Mouse (Mus musculus) left cerebral cortex, adult 2 months (tissue): Measurements from ENCODE around the gene Crtc3. TPM values are rescaled to one million over a fixed set of nuclear protein-coding genes. Genes with fewer than 3 reads are reported as not detected.
A peak's percentile ranks its signal among the peaks of the same experiment; 100 is the strongest.

Source experiments
- DNase-seq, 2 experiments: peaks; one replicate each; pipeline ENCODE4 v3.0.0; 2021 to 2022; ENCODE audit warnings: low spot score in 2 of 2, mixed read lengths in 1 of 2; ENCODE audit errors: extremely low spot score in 1 of 2
- H3K27ac ChIP-seq: fragments of 200-600 bp; 2 replicates; pipeline ENCODE4 v1.8.1; 2022
- H3K4me3 ChIP-seq: fragments of 200-600 bp; 2 replicates; pipeline ENCODE4 v1.8.1; 2022
- CTCF ChIP-seq: fragments of 200-600 bp; IDR thresholded peaks from 2 replicates; pipeline ENCODE4 v1.8.1; 2022; ENCODE audit warnings: antibody characterized with exemption, mild to moderate bottlenecking, moderate library complexity
- intact Hi-C: fragments of 180-260 bp; cut with DNase I; formaldehyde crosslinking; loops from one replicate; pipeline ENCODE4 v1.15.1; 2025
- total RNA-seq, 2 experiments: library from RNA; stranded (reverse); gene quantifications; 2 replicates each; pipeline ENCODE4 v1.2.3; 2021

Crtc3 gene
- total RNA-seq, 2 experiments from 2014 or later: 14.9 to 16.5 TPM

DNA sequence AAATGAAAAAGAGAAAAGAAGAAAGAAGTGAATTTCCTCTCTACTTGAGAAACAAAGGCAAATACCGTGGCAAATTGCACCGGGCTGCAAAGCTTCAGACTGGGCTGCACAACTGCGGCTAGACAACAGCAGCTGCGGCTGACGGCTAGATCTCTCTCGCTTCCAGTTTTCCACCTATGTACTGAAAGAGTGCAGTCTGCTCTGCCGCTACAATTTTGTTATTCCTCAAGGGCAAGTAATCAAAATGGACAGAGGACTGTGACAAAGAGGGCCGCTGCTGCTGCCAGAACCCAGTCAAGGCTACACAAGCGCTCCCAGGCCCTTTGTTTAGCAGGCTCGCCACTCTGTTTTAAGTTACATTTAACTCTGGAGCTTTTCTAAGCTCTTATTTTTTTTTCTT lies 35.6 kb downstream of the Crtc3 start:
- no peak for TF ChIP-seq CTCF
- intact Hi-C loops: no loop called here
- no peak for DNase-seq
- Histone ChIP-seq H3K27ac (peak overlapping the region; percentile 44), H3K4me3 (no peak overlapping the region)

DNA sequence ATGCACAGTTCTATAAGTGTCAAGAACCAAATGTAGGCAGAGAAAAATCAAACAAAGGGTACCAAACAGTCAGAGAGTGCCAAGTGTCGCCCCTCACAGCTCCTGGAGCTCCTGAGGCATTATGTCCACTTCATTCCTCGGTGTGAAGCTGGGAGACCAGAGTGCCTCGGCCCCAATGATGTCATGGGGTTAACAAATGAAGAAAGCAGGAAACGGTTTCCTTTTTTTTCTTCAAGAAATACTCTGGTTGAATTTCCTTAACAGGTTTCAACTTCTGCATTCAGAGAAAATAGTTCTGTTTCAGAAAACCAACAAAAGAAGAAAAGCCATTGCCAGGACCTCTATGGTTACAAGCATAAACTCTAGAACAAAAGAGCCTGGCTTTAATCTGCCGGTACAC lies 36.4 kb downstream of the Crtc3 start:
- no peak for DNase-seq
- intact Hi-C loops: no loop called here
- Histone ChIP-seq H3K27ac (no peak overlapping the region; the same call in 1 of the 2 replicates), H3K4me3 (no peak overlapping the region)
- TF ChIP-seq CTCF: no peak

DNA sequence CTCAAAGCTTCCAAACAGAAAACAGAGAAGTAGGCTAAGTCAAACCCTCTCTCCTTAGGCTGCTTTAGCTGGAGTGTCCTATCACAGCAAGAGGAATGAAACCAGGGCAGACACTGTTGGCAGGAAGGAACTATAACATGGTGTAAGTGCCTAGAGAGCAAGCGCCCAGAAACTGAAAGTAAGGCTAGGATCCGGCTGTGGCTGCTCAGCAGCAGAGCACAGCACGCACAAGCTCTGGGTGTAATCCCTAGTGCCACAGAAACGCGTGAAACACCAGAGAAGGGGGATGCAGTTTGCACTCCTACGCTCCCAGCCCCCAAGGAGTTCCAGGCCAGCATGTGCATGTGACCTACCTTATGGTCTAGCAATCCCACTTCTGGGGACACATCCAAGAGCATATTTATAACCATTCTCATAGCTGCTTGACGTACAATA lies 41.2 kb downstream of the Crtc3 start:
- Histone ChIP-seq H3K4me3 (peak overlapping the region; percentile 21; the same call in 1 of the 2 replicates), H3K27ac (peak overlapping the region; percentile 70)
- TF ChIP-seq CTCF: no peak
- intact Hi-C loops: no loop called here
- DNase-seq: peak in 1 of 2 experiments; percentile 22

DNA sequence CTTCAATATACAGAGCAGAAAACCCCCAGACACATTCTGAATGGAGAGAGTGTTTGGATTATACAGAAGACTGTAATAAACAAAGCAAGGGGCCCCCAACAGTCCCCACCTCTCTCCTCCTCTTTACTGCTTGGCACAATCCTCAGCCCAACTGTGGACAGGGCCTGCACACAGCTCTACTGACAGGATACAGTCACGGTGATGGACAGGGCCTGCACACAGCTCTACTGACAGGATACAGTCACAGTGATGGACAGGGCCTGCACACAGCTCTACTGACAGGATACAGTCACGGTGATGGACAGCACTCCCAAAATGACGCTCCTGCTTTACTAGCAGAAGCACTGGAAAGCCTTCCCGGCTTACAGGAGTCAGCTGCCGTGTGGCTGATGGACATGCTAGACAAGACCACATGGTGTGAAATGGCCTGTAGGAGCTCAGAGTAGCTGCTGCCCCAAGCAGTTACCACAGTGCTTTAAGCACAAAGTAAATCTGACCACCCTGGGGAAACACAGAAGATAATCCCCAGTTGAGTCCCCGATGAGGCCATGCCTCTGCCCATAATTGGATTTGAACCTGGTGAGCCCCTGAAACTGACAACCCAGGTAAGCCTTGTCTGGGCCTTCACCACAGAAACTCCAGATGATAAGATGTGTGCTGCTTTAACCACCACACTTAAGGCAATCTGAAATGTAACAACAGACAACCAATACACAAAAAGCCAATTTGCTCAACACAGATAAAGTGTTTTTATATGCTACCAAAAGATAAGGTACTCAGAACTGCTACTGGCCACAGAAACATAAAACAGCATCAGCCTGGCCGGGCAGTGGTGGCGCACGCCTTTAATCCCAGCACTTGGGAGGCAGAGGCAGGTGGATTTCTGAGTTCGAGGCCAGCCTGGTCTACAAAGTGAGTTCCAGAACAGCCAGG lies 42.3 kb downstream of the Crtc3 start:
- Histone ChIP-seq H3K27ac (no peak overlapping the region), H3K4me3 (no peak overlapping the region)
- DNase-seq: no peak
- no peak for TF ChIP-seq CTCF
- intact Hi-C loops: no loop called here

DNA sequence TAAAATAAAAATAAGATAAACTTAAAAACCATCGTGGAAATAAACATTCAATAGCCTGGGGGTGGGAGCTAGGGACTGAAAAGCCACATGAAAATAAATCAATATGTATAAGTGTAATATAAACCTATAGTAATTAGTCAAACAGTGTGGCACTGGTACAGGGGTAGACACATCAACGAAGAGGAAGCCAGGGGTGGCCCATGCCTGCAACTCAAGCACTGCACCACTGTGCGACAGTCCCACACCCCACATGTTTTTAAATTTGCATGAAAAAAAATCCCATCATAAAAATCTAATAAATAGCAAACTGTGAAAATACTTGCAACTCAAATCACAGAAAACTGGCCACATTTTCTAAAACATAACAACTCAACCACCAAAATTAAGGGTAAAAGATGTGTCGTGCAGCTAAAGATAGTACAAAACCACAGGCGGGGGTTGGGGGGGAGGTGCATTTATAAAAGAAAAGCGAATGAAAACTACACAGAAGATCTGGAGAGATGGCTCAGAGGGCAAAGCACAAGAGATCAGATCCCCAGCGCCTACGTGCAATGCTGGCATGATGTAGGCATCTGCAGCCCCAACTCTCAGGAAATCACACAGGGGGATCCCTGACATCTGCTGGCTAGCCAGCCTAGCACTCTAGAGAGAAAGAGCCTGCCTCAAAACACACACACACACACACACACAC lies 45.6 kb downstream of the Crtc3 start:
- Histone ChIP-seq H3K27ac (no peak overlapping the region), H3K4me3 (no peak overlapping the region)
- DNase-seq: no peak
- intact Hi-C loops: no loop called here
- no peak for TF ChIP-seq CTCF

DNA sequence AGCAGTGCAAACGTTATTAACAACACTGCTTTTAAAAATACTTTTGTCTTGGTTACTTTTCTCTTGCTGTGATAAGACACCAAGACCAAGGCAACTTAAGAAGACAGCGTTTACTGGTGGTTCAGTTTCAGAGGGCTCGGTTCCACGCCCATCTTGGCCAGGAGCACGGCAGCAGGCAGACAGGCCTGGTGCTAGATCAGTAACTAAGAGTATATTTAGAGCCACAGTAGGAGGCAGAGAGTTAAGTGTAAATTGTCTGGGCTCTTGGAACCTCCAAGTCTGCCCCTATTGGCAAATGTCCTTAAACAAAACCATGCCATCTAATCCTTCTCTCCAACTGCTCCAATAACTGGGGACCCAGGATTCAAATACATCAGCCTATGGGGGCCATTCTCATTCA lies 46.1 kb downstream of the Crtc3 start:
- H3K27ac ChIP-seq: no peak overlapping the region
- no peak for DNase-seq
- no peak overlapping the region for H3K4me3 ChIP-seq
- intact Hi-C loops: no loop called here
- TF ChIP-seq CTCF: no peak

DNA sequence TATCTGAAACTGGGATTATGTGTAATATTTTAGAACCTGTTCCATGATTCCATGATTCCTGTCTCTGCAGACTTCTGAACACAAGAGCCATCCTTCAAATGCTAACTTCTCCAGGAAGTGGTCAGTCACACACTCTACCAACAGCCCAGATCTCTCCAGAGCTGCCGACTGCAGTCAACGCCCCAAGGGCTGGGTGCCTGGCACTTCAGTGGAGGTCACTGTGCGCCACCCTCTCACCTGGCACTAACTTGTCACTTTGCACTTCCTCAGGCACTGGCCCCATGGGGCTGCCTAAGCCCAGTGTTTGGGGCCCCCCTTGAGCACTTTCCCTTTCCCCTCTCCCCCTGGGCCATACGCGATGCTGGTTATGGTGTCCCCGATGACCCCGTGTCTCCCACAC lies 46.8 kb downstream of the Crtc3 start:
- intact Hi-C loops: no loop called here
- no peak for TF ChIP-seq CTCF
- Histone ChIP-seq H3K4me3 (no peak overlapping the region), H3K27ac (no peak overlapping the region)
- DNase-seq: no peak

DNA sequence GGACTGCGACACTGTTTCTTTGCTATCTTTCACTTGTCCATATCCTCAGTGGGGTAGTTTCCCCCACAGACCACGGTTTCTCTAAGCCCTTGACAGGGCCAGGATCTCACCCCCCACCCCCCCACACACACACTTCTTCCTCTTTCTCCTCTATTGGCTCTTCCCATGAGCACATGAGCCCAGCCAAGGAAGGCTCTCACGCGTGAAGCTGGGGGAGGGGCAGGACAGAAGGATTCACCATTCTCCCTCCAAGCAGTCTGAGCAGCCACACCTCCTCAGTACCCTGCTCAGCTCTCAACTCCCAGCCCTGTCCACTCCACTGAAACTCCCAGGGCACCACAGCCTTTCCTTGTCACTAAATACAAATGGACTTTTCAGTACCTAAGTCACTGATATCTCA lies 47.2 kb downstream of the Crtc3 start:
- DNase-seq: no peak
- TF ChIP-seq CTCF: no peak
- intact Hi-C loops: no loop called here
- H3K27ac ChIP-seq: no peak overlapping the region
- H3K4me3 ChIP-seq: no peak overlapping the region

DNA sequence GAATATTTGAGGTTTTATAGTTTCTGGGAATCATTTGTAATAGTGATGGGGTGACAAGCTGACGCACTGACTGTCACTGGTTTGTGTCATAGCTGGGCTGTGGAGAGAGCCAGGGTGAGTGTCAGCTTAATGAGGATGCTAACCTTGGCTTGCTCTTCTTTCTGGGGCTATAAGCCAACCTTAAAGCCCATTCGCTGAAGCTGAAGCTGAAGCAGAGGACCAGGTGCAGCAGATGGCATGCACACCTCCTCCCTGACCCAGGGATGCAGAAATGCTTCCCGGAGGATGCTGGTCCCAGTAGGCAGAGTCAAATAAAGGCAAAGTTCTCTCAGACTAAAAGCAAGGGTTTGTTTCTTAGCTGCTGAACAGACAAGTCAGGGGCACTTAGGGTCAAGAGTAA lies 48.7 kb downstream of the Crtc3 start:
- no peak overlapping the region for H3K27ac ChIP-seq
- intact Hi-C loops: no loop called here
- H3K4me3 ChIP-seq: no peak overlapping the region
- TF ChIP-seq CTCF: no peak
- no peak for DNase-seq

DNA sequence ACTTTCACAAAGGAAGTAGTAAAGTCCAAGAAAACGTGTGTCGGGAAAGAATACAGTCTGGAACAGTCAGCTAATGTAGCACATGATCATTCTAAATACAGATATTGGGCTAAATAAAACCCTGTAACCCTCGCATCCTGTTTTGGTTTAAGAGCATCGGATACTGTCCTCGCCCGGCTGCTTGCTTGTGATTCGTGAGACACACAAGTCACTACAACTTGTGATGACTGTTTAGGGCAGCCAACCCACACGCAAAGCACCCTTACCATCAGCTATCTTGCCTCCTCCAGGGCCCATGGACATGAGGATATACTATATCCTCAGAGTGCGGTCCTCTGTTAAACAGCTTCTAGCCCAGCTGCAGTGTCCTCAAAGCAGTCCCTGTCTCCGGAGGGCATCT lies 50.2 kb downstream of the Crtc3 start:
- intact Hi-C loops: no loop called here
- Histone ChIP-seq H3K27ac (no peak overlapping the region), H3K4me3 (no peak overlapping the region)
- no peak for DNase-seq
- no peak for TF ChIP-seq CTCF

DNA sequence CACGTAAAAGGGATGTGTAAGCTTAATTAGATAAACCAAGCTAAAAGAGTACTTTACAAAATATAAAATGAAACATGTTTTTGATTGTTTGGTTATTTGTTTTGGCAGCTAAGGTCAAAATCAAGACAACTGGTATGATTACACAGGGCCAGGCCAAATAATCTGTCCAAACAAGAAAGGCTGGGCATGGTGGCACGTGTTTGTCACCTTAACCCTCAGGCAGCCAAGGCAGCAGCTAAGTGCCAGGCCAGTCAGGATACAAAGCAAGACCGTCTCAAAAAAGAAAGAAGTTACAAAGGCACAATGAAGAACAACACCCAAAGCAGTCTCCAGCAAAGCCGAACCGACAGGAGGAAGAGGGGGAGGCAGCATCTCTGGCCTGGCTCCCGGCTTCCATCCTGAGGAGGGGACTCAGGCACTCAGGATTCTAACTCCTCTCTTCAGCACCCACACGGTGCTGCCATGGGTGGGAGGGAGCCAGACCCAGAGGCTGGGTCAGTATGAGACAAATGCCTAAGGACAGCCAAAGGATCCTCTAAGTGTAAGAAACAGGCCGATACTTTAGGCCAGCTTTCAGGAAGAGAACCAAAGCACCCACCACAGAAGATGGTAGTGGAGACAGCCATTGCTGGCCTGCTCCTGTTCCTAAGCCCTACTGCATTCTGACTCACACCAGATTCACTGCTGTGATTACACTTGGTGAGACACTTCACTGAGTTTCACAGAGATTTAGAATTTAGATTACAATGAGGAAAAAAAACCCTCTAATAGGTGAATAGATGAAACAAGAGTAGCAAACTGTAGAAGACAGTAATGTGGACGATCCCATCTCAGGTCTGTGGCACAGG lies 51.5 kb downstream of the Crtc3 start:
- intact Hi-C loops: no loop called here
- peak in 1 of 2 experiments; percentile 31 for DNase-seq
- Histone ChIP-seq H3K27ac (peak overlapping the region; percentile 54), H3K4me3 (no peak overlapping the region)
- no peak for TF ChIP-seq CTCF
